In genomic region chr4:102612596-102612995, GRCm38 (mm10) we compare ENCODE assay signal across 23 mouse cellular contexts.
DNase-seq lines count a peak whose midpoint lies in the region; ATAC-seq and TF ChIP-seq lines count a peak whose summit lies in the region.
"Had no signal": no experiment of that assay in that cellular context is flagged by ENCODE, and none has a peak within 500 bp of the region (broad histone marks: within the 10 kb centered on the region; RNA-seq: fewer than 3 reads in every experiment).

No protein-coding gene starts in this region.

- no peaks in the 10 kb centered on the region for H3K9me3 ChIP-seq in liver, postnatal 0 days (ENCODE audit: low read length)
- no peaks in the 10 kb centered on the region for H3K9me3 ChIP-seq in liver, embryonic 12.5 days (replicated peaks)
- no peaks in the 10 kb centered on the region for H3K9me3 ChIP-seq in CH12.LX (replicated peaks; ENCODE audit: low read length)
- no peaks in the 10 kb centered on the region for H3K9me3 ChIP-seq in forebrain, embryonic 13.5 days (replicated peaks)
- H3K9me3 ChIP-seq: embryonic facial prominence, embryonic 10.5 days; embryonic facial prominence, embryonic 12.5 days had no signal

- H3K4me2 ChIP-seq in liver, postnatal 0 days (ENCODE audit: low read depth, low read length): no peak overlapping the region
- H3K4me2 ChIP-seq in liver, embryonic 12.5 days: no peak overlapping the region
- no peak overlapping the region for H3K4me2 ChIP-seq in CH12.LX (ENCODE audit: insufficient read depth, low read depth, poor library complexity, severe bottlenecking)
- H3K4me2 ChIP-seq in forebrain, embryonic 13.5 days: no peak overlapping the region
- H3K4me2 ChIP-seq: embryonic facial prominence, embryonic 12.5 days had no signal

- no peak for TF ChIP-seq EP300 in heart, adult 2 months (IDR thresholded peaks at IDR 0.05; ENCODE audit: insufficient read depth, low read depth, low read length)
- no peak for TF ChIP-seq EP300 in liver, postnatal 0 days (IDR thresholded peaks at IDR 0.05; ENCODE audit: low read depth)
- no peak for TF ChIP-seq EP300 in CH12.LX (IDR thresholded peaks at IDR 0.05; ENCODE audit: low read length)

- TF ChIP-seq RAD21 in CH12.LX (IDR thresholded peaks at IDR 0.05; ENCODE audit: low read depth, low read length): no peak

- no peak for ATAC-seq in liver, postnatal 0 days
- no peak for ATAC-seq in liver, embryonic 12.5 days
- ATAC-seq in forebrain, embryonic 13.5 days: no peak
- ATAC-seq: activated CD4-positive, CD25-positive, alpha-beta regulatory T cell, adult 4 months; CD4-positive, CD25-positive, alpha-beta regulatory T cell, adult 4 months; forebrain, embryonic 14.5 days; forebrain, embryonic 16.5 days; Patski had no signal

- H3K79me2 ChIP-seq in heart, adult 2 months (replicated peaks; ENCODE audit: control insufficient read depth, insufficient read depth, low read length): no peaks in the 10 kb centered on the region
- H3K79me2 ChIP-seq in CH12.LX (replicated peaks; ENCODE audit: control insufficient read depth, extremely low read depth, insufficient read depth, poor library complexity, severe bottlenecking): no peaks in the 10 kb centered on the region

- intact Hi-C loops in heart, adult 2 months (cut with DNase I): no loop called here

- H3K9ac ChIP-seq in heart, adult 2 months (ENCODE audit: low read depth, low read length): no peak overlapping the region
- H3K9ac ChIP-seq in liver, postnatal 0 days (replicated peaks): no peak overlapping the region
- H3K9ac ChIP-seq in liver, embryonic 12.5 days: no peak overlapping the region
- H3K9ac ChIP-seq in CH12.LX (ENCODE audit: insufficient read depth, low read depth): no peak overlapping the region
- H3K9ac ChIP-seq in forebrain, embryonic 13.5 days: no peak overlapping the region
- H3K9ac ChIP-seq: embryonic facial prominence, embryonic 12.5 days had no signal

- peak; percentile 56 for DNase-seq in heart, adult 11 months
- DNase-seq in heart, adult 2 months: no peak
- peak; percentile 3 for DNase-seq in liver, postnatal 0 days
- no peak for DNase-seq in CH12.LX (ENCODE audit: extremely low read depth)
- DNase-seq: adrenal gland, adult 8-10 months; adrenal gland, postnatal 14 days; adrenal gland, postnatal 36 days; B cell, adult 2 months; cerebellum, adult 11-12 months; cerebellum, adult 2 months; cerebellum, adult 9-10 months; cerebellum, postnatal 10 days; cerebellum, postnatal 25 days had no signal

- TF ChIP-seq CTCF in heart, adult 2 months (IDR thresholded peaks at IDR 0.05): no peak
- TF ChIP-seq CTCF in liver, postnatal 0 days (IDR thresholded peaks at IDR 0.05; ENCODE audit: low read depth): no peak
- TF ChIP-seq CTCF in CH12.LX (conservative IDR thresholded peaks at IDR 0.05 in 1 of 2, IDR thresholded peaks at IDR 0.05 in 1 of 2; ENCODE audit: low read depth in 2 of 2, low read length in 2 of 2): no peak

- TF ChIP-seq POLR2A in heart, adult 2 months (IDR thresholded peaks at IDR 0.05; ENCODE audit: insufficient read depth, low read depth, low read length): no peak
- TF ChIP-seq POLR2A in CH12.LX (IDR thresholded peaks at IDR 0.05; ENCODE audit: low read depth, low read length): no peak

- H3K27ac ChIP-seq in heart, adult 2 months: no peak overlapping the region
- no peak overlapping the region for H3K27ac ChIP-seq in liver, postnatal 0 days (ENCODE audit: low read depth)
- H3K27ac ChIP-seq in liver, embryonic 12.5 days: no peak overlapping the region
- H3K27ac ChIP-seq in CH12.LX (ENCODE audit: insufficient read depth, low read depth): no peak overlapping the region
- H3K27ac ChIP-seq in forebrain, embryonic 13.5 days: no peak overlapping the region
- H3K27ac ChIP-seq: embryonic facial prominence, embryonic 10.5 days; embryonic facial prominence, embryonic 12.5 days had no signal

- H3K4me3 ChIP-seq in heart, adult 2 months: no peak overlapping the region
- no peak overlapping the region for H3K4me3 ChIP-seq in liver, postnatal 0 days (ENCODE audit: low read depth, low read length)
- no peak overlapping the region for H3K4me3 ChIP-seq in liver, embryonic 12.5 days
- no peak overlapping the region for H3K4me3 ChIP-seq in CH12.LX (replicated peaks in 1 of 3; ENCODE audit: low read depth in 2 of 3, low read length in 2 of 3, poor library complexity in 1 of 3)
- H3K4me3 ChIP-seq in forebrain, embryonic 13.5 days: no peak overlapping the region
- H3K4me3 ChIP-seq: embryonic facial prominence, embryonic 10.5 days; embryonic facial prominence, embryonic 12.5 days had no signal

- H3K4me1 ChIP-seq in heart, adult 2 months (ENCODE audit: control insufficient read depth, insufficient read depth, low read length): no peaks in the 10 kb centered on the region; the same call in none of the 2 replicates
- no peaks in the 10 kb centered on the region for H3K4me1 ChIP-seq in liver, postnatal 0 days (ENCODE audit: insufficient read depth)
- H3K4me1 ChIP-seq in liver, embryonic 12.5 days: 0 out of 2 replicates have a peak, but pooled peaks cover 5% of the 10 kb centered on the region
- peaks cover 0 to 12% of the 10 kb centered on the region in 2 experiments; a peak in 2 of 4 replicates for H3K4me1 ChIP-seq in CH12.LX (ENCODE audit: control insufficient read depth in 1 of 2, insufficient read depth in 2 of 2)
- H3K4me1 ChIP-seq in forebrain, embryonic 13.5 days: no peaks in the 10 kb centered on the region
- H3K4me1 ChIP-seq: embryonic facial prominence, embryonic 10.5 days; embryonic facial prominence, embryonic 12.5 days had no signal

- dilution Hi-C loops in CH12.LX (cut with MboI; ENCODE audit: extremely low pct_ligation_motif_present, extremely low pct_unique_long_range_greater_than_20kb, low sequenced_read_pairs): no loop called here

- H3K27me3 ChIP-seq in heart, adult 2 months (ENCODE audit: control insufficient read depth, insufficient read depth, low read length): no peaks in the 10 kb centered on the region
- H3K27me3 ChIP-seq in liver, postnatal 0 days (ENCODE audit: insufficient read depth, low read length): no peaks in the 10 kb centered on the region
- H3K27me3 ChIP-seq in liver, embryonic 12.5 days (replicated peaks): no peaks in the 10 kb centered on the region
- no peaks in the 10 kb centered on the region for H3K27me3 ChIP-seq in CH12.LX (replicated peaks)
- no peaks in the 10 kb centered on the region for H3K27me3 ChIP-seq in forebrain, embryonic 13.5 days
- H3K27me3 ChIP-seq: embryonic facial prominence, embryonic 12.5 days; Patski had no signal

- in situ Hi-C loops in CH12.LX (cut with MboI; ENCODE audit: low pct_ligation_motif_present, low pct_unique_long_range_greater_than_20kb, low sequenced_read_pairs): no loop called here

- WGBS in heart, adult 2 months: 94% methylated on average over 4 of the region's 4 CpGs
- WGBS in liver, postnatal 0 days (ENCODE audit: insufficient replicate concordance): 83% methylated on average over 4 of the region's 4 CpGs
- 66% methylated on average over 4 of the region's 4 CpGs for WGBS in liver, embryonic 12.5 days (ENCODE audit: insufficient replicate concordance)
- 91% methylated on average over 4 of the region's 4 CpGs for WGBS in forebrain, embryonic 13.5 days

- peaks cover 3% of the 10 kb centered on the region for H3K36me3 ChIP-seq in heart, adult 2 months (ENCODE audit: control insufficient read depth, insufficient read depth, low read length)
- H3K36me3 ChIP-seq in liver, postnatal 0 days (replicated peaks; ENCODE audit: insufficient read depth, low read length): no peaks in the 10 kb centered on the region
- H3K36me3 ChIP-seq in liver, embryonic 12.5 days: no peaks in the 10 kb centered on the region
- H3K36me3 ChIP-seq in CH12.LX (replicated peaks in 1 of 2; ENCODE audit: control insufficient read depth in 1 of 2, insufficient read depth in 1 of 2, low read length in 1 of 2): no peaks in the 10 kb centered on the region
- no peaks in the 10 kb centered on the region for H3K36me3 ChIP-seq in forebrain, embryonic 13.5 days (ENCODE audit: poor library complexity, severe bottlenecking)
- H3K36me3 ChIP-seq: embryonic facial prominence, embryonic 10.5 days; embryonic facial prominence, embryonic 12.5 days; G1E had no signal

TF ChIP-seq in CH12.LX, 34 proteins besides CTCF, POLR2A, EP300 and RAD21:
- TF ChIP-seq TCF12 (IDR thresholded peaks at IDR 0.05; ENCODE audit: low read depth, low read length): no peak
- TF ChIP-seq JUND (conservative IDR thresholded peaks at IDR 0.05; ENCODE audit: low read depth, low read length): no peak
- no peak for TF ChIP-seq E2F4 (IDR thresholded peaks at IDR 0.05; ENCODE audit: insufficient replicate concordance, low read depth, low read length)
- no peak for TF ChIP-seq UBTF (IDR thresholded peaks at IDR 0.05; ENCODE audit: low read depth, low read length)
- TF ChIP-seq MAFK (IDR thresholded peaks at IDR 0.05; ENCODE audit: insufficient replicate concordance, low read length): peak; percentile 86
TF ChIP-seq in CH12.LX: peak in this region for 1.

Comparison
In these comparisons a context has a peak if more than half of its experiments do, and no peak if none do; other contexts are left out.
1. DNase-seq: peak in heart, adult 11 months (single experiment) and liver, postnatal 0 days (single experiment); none in heart, adult 2 months (0 of 2) and CH12.LX (single experiment).